Mouse (Mus musculus) CD4-positive, CD25-positive, alpha-beta regulatory T cell, adult 4 months (primary cell): ENCODE data around the gene Nlgn1. TPM values are rescaled to one million over a fixed set of nuclear protein-coding genes. Genes with fewer than 3 reads are reported as not detected.

ENCODE experiments used
- ATAC-seq: one replicate; pipeline ENCODE4 v1.8.0; 2017
- polyA plus RNA-seq, 2 experiments: library from polyadenylated mRNA; unstranded; fragments of 100-300 nt; shearing (Covaris generic); gene quantifications; one replicate each; pipeline ENCODE4 v1.2.1; 2017

Nlgn1 gene
- polyA plus RNA-seq, 2 experiments from 2014 or later: 0.06 TPM; not detected in 1

GRCm38 (mm10) chr3:25781651-25782050, 550.6 kb downstream of the Nlgn1 start:
- no peak for ATAC-seq

DNA sequence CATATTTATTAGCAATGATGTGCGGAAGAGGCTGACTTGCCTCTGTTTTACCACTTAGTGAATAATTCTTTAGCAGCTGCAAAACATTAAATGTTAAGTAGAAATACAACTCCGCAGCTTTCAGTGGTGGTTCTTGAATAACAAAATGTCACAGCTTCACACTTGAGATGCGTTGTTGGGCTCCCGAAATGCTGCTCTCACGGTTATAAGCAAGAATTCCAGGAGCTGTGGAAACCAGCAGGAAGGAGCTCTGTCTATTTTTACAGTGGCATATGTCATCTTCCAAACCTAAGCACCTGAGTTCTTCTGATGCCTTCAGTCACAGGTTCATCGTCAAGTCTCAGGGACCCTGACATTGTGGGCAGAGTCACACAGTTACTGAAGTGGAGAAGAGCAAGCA, 556.8 kb downstream of the Nlgn1 start:
- no peak for ATAC-seq

DNA sequence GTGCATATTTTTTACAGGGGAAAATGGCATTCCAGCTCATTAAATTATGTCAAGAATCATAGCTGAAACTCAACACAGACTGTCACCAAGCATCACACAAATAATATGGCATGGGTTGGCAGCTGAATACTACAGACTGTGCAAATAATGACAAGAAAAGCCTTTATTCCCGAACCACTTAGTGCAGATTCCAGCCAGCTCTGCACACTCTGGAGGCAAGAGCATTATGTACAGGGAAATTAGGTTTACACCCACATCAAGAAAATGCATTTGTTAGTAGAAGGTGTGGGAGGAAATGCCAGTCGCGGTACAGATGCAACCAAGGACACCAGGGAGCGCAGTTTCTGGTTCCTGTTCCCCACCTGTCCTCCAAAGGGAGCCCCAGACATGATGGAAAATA, 558.4 kb downstream of the Nlgn1 start:
- ATAC-seq: no peak

DNA sequence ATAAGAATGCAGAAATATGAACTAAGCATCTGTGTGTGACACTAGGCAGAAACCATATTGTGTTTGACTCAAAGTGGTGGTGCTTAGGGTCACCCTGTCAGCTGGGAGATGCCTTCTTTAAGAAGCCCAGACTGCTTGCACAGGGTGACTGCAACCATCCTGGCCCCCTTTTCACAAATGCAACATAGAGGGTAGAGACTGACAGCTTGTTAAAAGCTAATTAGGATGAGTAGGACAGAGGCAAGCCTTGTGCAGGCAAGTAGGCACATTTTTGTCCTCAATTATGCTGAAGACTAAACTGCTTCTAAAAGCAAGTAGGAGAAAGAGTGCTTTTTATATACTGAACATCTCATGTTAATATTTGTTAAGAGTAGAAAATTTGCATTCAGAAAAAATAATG, 558.8 kb downstream of the Nlgn1 start:
- ATAC-seq: no peak

DNA sequence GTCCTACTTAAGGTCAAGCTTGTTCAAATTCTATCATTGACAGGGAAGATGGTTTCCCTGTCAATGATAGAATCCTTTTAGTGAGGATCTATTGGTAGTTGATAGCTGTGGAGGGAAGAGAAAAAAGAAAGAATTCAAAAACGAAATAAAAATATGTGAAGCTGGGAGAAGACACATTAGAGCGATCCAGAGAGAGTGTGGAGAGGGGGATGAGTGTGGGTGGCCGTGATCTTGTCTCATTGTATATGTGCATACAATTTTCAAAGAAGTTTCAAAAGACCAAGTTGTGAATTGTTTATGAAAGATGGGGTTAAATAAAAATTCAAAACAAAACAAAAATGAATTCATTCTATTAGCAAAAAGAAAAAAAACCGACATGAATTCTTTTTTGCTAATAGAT, 568.6 kb downstream of the Nlgn1 start:
- ATAC-seq: no peak

DNA sequence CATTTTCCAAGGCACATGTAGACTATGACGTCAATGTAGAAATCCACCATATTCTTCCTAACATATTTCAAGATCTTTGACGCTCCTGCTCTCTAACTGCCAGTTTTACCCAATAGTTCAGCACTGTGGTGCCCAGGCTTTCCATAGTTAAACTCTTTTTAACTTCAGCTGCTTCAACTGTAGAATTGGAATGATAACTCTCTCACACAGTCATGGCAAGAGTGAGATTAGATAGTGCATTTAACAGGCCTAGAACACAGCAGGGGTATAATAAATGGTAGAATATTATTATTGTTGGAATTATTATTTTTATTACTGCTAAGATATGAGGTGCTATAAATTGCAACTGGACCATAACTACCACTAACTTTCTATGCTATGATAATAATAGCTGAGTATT, 574.4 kb downstream of the Nlgn1 start:
- no peak for ATAC-seq

DNA sequence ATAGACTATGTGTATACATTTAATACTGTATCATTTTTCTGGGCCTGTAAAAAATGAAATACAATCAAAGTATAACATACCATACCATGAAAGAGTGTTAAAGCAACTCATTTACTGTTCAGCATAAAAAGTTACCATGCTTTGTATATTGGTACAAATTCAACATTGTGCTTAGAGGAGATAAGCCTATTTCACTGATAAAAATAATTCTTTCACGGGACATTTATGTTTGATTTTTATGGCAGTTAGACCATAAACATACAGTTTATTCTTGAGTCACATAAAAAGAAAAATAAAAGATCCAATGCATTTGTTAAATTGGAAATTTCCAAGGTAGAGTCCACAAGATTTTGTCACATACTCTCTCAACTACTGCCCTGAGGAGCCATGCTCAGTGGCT, 608.1 kb downstream of the Nlgn1 start:
- no peak for ATAC-seq

DNA sequence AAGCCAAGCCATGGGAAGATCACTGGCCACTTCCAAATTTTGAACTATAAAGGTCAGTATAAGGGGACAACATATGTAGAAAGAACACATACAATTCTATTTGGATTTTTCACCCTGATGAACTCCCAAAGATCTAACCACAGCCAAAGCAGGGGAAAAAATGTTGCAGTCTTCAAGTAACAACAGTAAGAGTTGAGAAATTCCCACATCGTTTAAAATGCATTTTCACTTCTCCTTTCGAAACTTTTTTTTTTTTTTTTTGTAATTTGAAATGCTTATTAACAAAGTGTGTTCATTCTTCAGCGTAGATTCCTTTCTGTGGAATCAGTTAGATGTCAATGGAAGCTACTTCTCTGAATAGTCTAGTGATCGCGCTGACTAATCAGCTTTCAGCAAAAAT, 610.8 kb downstream of the Nlgn1 start:
- ATAC-seq: no peak

DNA sequence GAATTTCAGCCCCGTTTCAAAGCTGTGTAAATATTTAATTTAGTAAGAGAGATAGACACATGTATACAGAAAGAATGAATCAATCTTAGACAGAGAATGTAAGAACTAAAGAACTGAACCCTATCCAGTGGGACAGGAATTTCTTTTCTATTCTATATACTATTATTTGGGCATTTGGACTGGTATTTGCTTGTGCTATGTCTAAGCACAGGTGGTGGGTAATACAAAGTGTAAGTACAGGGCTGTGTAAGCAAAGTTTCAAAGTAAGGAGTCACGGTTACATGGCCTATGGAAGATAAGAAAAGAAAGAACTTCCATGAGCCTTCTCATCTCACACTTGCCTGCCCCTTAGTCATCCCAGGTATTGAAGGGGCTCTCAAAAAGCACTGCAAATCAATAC, 624.9 kb downstream of the Nlgn1 start:
- no peak for ATAC-seq

DNA sequence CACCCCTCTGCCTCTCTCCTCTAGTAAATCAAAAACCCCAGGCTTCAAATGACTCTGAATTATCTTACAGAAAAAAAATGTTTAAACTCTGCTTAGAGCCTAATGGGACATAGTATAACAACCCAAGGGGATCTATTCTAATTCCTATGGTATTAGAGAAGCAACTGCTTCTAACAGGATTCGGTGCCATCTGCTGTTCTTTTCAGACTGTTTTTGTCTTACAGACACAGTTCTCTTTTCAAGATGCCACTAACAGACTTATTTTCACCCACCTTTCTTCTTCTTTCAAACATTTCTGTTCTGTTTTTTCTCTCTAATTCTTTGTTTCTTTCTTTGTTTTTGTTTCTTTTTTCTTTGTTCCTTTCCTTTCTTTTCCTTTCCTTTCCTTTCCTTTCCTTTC, 635.0 kb downstream of the Nlgn1 start:
- ATAC-seq: no peak

DNA sequence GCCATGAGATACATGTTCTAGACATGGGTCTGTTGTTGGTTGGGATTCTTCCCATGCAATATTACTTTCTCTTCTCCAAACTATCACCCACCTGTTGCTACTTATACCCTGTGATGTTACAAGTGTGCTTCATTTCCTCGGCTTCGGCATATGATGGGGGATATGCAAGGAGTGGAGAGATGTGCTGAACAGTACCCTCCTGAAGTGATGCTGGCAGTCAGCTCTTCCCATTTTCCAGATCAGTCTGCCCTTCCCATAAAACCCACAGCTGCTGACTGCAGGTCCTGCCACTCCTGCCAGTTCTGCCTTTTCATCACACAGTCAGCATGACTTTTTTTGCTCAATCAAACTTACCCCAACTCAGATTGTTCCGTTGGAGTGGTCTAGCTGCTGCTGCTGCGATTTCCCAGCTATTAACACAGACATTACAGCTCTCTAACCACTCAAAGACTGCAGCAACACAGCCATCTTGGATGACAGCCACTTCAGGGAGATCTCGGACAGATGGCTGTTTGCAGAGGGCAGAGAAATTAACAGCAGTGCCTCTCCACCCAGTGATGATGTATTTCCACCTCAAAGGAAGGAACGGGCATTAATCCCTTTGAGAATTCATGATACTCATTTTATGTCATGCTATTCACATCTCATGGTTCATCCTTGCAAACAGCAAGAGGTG, 643.3 kb downstream of the Nlgn1 start:
- no peak for ATAC-seq

DNA sequence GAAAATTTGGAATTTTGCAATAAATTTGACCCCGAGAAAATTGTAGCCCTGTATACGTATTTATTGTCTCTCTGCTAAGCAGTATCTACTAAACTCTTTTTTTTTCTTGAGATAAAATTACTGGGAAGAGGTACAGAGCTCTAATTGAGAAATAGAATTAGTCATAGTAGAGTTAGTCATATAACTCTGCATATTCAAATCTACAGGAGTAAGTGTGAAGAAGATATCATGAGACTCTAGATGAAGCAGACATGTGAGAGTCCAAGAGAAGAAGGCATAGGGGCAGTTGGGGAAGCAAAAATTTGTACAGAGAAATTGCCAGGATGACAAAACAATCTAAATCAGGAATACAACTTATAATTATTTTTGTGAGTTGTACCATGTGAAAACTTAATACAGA, 648.6 kb downstream of the Nlgn1 start:
- no peak for ATAC-seq

- ATAC-seq: no peak
Measured at GRCm38 (mm10) chr3:25679373-25679772, 652.9 kb downstream of the Nlgn1 start.

DNA sequence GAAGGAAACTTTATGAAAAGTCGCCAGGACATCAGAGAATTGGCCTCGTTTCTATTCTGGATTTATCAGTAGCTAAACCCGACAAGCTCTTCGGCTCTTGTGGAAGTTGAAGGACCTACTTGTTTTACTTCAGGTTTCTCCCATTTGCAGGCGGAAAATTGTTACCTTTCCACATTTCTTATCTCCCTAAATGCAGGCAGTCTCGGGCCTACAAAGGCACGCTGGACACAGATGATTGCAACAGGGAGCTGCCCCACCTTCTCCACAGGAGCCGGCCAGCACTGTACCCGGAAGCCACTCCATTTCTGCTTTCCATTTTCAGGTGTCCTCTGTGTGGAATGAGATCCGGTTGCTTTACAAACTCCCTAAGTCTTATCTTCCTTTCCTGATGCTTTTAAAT, 656.4 kb downstream of the Nlgn1 start:
- no peak for ATAC-seq

GRCm38 (mm10) chr3:25675069-25675468, 657.2 kb downstream of the Nlgn1 start:
- ATAC-seq: no peak

DNA sequence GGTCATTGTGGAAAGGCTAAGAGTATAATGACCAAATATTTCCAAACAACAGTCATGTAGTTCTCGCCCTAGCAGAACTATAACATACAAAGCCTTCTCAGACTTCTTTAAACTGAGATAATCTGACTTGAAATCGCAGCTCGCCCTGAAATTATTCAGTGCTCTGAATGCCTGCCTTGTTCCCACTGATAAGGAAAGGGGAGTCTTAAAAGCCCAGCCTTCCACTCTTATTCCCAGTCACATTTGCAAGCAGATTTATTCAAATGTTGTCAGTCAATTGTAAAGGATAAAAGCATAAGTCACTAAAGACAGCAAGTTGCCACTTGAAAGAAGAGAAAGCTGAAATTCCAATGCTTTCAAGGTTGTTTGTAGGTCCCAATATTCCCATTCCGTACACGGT, 658.9 kb downstream of the Nlgn1 start:
- no peak for ATAC-seq

DNA sequence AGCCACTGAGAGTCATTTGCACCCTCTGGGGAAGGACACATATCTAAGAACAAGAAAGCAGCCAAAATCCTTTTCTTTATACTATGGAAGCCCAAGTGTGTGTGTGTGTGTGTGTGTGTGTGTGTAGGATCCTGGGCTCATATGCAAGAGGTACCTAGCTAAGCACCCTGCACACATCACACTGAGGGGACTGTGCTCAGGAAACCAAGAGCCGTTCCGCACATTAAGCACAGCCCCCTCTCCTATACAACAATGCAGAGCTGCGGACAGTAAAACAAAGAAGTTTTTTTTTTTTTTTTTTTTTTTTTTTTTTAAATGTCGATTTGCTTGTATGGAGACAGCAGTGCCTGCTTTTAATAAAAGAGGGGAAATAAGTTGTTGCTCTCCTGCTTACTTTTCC, 659.5 kb downstream of the Nlgn1 start:
- ATAC-seq: no peak

DNA sequence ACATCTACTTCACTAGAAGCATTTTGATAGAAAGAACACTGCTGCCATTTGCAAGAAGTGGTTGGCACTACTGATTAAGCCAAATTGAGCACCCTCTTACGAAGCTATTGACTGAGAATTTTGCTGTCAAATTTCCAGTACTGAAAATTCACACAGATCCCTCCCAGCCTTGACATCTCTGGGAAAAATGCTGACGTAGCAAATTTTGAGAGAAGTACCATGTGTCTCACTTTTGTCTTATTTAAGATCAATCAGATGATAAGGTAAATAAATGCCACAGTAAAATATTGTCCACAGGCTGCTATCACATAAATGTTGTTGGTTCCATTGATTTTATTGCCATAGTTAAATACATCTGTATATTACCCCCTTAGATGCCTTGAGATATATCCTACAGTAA, 668.8 kb downstream of the Nlgn1 start:
- no peak for ATAC-seq

DNA sequence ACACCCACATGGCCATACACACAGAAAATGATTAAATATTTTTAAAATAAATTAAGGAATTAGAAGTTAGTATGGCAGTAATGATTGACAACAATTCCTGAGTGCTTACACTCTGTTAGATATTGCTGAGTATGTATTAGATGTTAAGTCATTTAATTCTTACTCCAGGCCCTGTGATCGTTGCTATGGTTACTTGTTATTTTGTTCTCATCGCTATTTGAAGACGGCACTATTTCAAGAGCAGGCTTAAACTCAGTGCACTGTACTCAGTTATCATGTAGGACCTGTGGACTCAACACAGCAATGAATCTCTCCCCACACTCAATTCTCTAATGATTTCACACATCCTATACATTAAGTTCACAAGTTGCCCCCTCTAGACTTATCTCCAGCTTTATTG, 672.0 kb downstream of the Nlgn1 start:
- no peak for ATAC-seq

DNA sequence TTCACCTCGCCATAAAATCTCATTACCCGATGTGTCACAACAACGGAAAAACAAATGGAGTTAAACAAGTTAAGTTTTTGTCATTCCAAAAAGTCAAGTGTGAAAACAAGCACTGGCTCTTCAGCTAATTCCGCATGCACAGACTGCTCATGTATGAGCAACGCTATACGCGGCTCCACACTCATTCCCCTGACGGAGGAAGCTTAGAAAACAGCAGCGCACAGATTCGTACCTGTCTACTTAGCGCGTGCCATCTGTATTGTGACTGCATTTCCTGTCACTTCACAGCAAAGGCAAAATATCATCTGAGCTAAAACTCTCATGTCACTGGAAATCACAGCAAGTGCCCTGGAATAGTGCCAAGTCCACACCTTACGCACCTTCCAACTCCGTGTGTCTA, 674.3 kb downstream of the Nlgn1 start:
- no peak for ATAC-seq

GRCm38 (mm10) chr3:25657074-25657473, 675.2 kb downstream of the Nlgn1 start:
- no peak for ATAC-seq

- ATAC-seq: no peak
Measured at GRCm38 (mm10) chr3:25653010-25653409, 679.2 kb downstream of the Nlgn1 start.

GRCm38 (mm10) chr3:25645895-25646691, 686.2 kb downstream of the Nlgn1 start:
- no peak for ATAC-seq

DNA sequence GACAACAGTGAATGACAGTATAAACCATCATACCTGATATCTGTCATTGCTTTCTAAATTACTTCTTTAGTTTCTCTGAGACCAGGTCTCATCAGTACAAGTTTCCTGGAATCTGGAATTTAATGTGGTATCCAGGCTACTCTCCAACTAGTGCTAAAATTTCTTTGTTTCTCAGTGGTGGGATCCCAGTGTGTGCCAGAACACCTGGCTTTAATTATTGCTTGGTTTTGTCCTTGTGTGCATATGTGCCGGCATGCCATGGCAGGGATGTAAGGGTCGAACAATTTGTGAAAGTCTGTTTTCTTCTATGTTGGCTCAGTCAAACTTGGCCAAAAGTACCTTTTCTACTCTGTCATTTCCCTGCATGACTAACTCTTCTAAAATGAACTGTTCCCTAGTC, 703.1 kb downstream of the Nlgn1 start:
- ATAC-seq: no peak

DNA sequence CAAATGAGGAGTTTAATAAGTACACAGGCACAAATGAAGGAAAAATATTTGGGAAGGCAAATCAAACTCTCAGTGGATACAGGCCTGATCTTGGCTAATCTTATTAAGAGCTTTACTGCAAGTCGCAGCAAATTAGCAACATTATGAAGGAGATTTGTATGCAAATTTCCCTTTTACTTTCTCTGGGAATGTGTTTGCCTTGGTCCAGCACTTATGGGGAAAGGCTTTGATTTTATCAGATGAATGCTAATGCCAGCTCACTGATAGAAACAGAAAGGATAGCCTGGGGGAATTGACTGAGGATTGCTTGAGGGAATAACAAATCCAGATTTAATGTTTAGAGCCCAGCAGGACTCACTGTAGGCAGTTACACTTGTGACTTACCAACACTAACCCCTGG, 725.7 kb downstream of the Nlgn1 start:
- ATAC-seq: no peak
